Mouse (Mus musculus) T-cell, adult 2 months (primary cell): ENCODE measurements around the gene 4930412O13Rik.

ENCODE experiments used
- DNase-seq: peaks from one replicate; pipeline ENCODE4 v3.0.0; 2022; ENCODE audit warnings: low spot score

Gene 4930412O13Rik

GRCm38 (mm10) chr2:9880271-9880670 lies 781 bp upstream of the 4930412O13Rik start:
- DNase-seq, result no peak

DNA sequence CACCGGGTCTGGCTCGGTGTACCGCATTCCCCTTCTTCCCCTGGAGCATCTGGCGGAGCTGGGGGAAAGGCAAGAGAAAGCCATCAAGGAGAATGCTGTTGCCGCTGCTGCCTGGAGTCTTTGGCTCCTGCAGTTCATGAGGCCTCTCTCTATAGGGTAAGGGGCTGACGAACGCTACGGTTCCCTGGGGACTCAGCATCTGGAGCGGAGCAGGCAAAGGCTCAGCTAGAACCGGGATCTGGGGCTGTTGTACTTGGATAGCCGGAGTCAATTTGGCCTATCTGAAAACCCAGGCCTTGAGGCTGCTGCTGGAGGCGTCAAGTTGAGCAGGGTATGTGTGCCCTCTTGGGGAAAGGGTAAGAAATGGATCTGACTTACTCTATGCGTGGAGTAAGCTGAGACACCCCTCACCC lies 565 bp downstream of the 4930412O13Rik start:
- no peak for DNase-seq

DNA sequence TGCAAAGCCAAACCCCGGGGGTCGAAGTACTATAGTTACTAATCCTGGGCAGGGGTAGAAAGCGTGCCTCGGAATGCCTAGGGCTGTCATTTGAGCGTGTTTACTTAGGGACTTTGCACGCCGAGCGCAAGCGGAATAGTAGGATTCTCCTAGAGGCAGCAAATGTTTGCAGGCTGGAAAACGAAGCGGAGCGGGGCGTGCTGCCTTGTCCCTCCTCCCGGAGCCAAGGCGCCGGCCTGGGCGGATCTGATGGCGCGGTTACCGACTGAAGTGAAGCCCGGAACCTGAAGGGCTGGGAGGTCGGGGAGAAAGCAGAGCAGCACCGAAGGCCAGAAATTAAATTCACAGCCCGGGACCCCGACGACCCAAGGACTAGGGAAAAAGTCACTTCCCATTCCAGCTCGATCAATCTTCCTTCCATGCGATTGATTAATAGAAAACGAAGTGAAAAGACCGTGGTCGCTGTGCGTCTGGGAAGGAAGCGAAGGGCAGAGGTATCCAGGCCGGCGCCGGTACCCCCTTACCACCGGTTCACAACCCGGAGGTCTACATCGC lies 1.4 kb downstream of the 4930412O13Rik start:
- no peak for DNase-seq

DNA sequence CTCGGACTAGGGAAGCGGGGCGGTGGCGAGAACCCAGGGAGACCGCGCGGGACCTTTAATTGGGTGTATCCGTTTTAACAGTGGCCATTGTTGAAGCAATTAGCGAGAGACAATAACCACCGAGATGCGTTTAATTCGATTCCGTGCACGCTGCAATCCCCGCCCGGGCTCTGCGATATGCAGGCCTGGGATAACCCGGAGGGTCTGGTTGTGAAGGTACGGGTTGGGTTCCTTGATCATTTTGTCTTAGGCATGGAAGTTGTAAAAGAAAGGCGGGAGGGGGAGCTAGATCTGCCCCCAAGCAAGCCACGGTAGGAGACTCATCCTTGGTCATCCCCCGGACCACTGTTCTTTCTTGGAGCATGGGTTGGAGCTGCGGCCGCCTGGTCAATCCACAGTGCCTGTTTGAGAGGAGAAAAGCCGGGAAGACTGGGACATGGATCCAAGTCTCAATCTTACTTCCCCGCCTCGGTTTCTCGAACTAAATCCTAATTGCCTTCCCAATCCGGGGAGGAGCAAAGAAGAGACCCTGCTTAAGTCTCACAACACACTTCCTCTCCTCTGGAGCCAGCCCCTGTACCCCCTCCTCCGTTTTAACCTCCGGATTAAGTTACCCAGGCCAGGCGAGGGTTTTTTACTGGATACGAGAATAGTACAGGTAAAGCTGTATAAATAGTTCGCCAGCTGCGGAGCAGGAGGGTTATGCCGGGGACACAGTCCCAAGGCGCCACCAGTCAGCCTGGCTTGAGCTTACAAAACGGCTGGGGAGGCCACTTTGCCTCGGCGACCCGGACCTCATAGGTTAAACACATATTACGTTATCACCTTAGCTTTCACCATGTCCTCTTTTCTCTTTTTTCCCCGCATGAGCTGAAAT lies 2.1 kb downstream of the 4930412O13Rik start:
- DNase-seq, result no peak

DNA sequence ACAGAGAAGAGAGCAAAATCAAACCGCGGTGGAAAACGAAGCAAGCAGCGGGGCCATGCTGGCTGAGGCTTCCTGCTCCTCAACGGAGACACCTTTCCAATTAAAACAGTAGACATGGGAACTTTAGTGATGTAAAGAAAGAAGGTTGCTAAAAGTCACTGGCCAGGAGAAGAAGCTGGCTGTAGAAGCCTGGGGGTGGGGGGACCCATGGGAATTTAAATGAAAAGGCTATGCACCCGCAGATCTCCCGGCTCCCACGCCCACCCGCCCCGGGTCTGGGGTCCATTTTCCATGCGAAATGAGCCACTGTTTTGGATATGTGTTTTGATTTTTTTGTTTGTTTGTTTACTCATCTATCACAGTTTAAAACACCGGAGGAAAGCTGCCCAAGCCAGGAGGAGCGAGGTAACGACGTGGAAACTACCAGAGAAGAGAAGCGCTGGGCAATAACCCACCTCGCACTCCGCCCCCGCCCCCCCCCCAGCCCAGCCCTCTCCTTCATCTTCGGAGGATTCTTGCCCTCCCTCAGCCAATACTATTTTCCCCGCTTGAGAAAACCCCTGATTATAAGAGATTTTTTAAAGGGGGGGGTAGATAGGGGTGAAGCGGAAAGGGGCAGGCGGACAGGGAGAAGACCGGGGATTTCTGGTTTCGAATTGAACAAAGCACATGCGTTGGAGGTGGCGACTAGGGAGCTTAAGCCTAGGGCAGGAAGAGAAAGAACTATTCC lies 2.9 kb downstream of the 4930412O13Rik start:
- DNase-seq, result no peak

DNA sequence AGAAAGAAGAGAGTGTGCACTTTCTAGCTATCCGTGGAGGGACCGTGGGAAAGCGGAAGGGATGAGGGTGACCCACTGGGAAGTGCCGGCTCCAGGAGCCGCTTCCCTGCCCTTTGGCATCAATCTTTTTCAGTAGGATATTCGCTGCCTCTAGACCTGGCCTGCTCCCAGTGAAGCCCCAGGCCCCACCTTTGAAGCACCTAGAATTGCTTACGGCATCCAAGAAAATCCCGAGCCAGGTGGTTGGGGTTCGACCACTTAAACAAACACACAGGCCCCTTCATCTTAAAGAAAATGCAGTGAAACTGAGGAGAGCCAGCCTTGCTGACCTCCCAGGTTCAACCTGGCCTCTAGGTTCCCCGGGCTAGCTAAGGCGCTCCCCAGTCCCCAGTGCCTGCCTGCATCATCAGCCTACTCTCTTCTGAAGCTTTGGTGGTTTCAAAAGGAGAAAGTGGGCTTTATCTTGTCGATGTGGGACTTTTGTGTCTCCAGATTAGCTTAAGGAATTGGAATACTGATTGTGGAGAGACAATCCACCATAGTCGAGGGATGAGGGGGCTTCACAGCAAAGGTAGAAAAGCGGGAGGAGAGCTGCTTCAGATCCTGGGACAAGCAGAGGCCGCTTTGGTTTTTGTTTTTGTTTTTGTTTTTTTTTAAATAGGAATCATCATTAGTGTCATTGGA lies 3.6 kb downstream of the 4930412O13Rik start:
- DNase-seq, result no peak

- DNase-seq, result no peak
Observed at GRCm38 (mm10) chr2:9885217-9885770, 4.2 kb downstream of the 4930412O13Rik start.

- DNase-seq, result no peak
Observed at GRCm38 (mm10) chr2:9886031-9886430, 5.0 kb downstream of the 4930412O13Rik start.

GRCm38 (mm10) chr2:9886921-9887610 lies 6.0 kb downstream of the 4930412O13Rik start:
- DNase-seq, result no peak

GRCm38 (mm10) chr2:9887636-9888035 lies 6.6 kb downstream of the 4930412O13Rik start:
- DNase-seq, result no peak

- no peak for DNase-seq
Observed at GRCm38 (mm10) chr2:9888913-9889650, 8.0 kb downstream of the 4930412O13Rik start, which contains the start of gene 9230102O04Rik. 9230102O04Rik (minus strand) TSS chr2:9889540.

DNA sequence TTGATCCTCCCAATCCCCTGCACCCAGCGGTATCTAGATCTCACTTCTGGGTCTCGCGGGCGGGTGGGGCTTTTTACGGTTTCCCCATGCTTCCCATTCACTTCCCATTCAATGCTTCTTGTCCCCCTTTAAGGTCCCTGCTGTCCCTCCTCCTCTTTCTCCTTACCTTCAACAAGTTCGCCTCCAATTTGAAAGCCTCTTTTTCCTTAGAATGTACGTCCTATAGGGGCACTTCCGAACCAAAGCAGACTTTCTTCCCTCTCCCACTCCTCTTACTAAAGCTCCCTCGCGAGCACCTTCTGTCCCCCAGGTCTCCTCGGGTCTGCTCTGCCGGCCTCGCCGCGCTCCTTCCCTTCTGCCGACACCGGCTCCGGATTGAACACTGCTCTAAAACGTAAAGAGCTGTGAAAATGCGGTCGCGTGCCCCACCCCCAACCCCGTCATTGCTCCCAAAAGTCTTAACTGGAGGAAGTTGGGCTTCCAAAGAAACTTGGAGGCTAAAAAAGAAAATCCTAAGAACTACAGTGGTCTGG lies 8.7 kb downstream of the 4930412O13Rik start, which contains the start of gene Gata3:
Gene Gata3, minus strand, starts transcription at position 384 of the 533 bp plus-strand sequence.
- DNase-seq, result no peak

DNA sequence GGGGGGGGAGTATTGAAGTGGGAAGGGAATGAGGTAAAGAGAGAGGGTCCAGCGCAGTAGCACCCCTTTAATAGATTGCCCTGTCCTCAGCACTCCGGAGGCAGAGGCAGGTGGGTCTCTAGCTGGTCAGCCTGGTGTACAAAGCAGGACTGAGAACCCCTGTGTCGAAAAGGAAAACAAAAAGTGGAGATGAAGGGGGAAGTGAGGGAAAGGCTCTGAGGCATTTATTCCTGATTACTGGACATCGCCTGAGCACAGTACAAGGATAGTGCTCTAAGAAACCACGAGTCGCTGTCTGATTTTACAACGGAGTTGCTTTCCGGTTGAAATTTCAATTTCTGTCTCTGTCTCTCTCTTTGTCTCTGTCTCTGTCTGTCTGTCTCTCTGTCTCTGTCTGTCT lies 9.2 kb downstream of the 4930412O13Rik start:
- DNase-seq, result no peak

DNA sequence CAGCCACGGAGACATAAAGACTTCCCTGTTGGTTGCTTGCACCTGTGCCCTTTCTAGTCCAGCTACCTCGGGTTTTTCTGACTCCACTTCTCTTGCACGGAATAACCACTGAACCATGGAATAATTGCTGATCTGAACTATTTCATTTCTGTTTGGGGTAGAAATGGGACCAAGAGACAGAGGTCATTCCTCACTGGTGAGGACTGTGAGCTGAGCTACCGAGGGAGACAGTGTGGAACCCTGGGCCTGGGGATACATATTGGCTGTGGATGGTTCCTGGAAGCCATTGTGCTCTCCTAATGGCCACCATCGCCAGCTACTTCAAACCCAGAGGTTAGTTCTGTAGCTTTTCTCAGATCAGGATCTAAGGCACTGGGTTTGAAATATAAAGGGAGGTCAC lies 9.9 kb downstream of the 4930412O13Rik start:
- DNase-seq, result no peak

GRCm38 (mm10) chr2:9892541-9892940 lies 11.5 kb downstream of the 4930412O13Rik start:
- no peak for DNase-seq

DNA sequence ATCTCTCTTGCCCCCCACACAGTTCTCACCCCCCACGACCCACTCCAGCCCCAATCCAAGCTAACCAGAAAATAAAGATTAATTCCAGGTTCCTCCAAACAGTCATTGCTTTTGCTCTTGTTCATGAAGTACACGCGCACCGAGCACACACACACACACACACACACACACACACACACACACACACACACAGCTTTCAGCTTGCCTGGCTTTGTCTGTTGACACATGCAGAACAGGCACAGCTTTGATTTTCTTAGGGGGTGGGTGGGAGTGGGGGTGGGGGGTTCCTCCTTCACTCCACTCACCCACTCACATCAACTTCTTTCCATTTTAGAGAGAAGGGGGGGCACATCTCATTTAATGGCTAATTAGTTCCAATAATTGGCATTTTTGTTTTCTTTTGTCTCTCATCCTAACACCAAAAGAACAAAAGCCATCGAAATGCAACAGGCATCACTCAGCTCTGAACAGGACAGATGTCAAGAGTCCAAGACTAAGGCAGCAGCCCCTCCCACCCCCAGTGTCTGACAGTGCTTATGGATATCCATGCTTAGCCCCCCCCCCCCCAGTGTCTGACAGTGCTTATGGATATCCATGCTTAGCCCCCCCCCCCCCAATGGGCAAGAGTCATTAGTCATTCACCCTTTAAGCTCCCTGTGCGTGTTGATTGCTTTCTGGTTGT lies 12.4 kb downstream of the 4930412O13Rik start:
- no peak for DNase-seq

GRCm38 (mm10) chr2:9894836-9895593 lies 14.0 kb downstream of the 4930412O13Rik start:
- no peak for DNase-seq

DNA sequence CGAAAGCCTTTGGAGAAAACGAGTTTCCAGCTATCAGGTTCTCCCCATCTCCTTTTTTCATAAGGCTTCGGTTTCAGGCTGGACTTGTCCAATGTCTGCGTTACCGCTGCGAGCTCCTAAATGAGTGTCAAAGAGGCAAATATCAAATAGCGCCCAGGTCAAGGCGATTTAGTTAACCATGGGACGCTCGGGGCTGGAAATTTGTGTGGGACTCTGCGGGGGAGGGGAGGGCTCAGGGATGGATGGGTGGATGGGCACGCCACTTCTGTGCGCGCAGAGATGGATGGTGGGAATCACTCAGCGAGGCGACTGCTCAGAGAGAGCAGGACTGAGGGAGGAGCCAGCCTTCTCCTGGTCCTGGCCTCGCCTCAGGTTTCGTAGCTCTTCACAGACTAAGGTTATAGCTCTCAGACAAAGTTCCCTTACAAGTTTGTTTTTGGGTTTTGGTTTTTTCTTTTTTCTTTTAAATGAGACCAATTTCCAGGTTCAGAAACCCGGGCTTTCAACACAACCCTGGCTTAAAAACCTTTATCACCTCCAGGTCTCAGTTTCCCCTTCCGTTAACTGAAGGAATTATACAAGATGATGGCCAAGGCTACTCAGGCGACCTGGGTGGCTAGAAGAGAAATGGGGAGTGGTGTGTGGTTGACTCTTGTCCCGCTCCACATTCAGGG lies 15.2 kb downstream of the 4930412O13Rik start:
- DNase-seq, result no peak
